Mouse (Mus musculus): ENCODE data around the gene Cacna2d1.

Gene Cacna2d1

DNA sequence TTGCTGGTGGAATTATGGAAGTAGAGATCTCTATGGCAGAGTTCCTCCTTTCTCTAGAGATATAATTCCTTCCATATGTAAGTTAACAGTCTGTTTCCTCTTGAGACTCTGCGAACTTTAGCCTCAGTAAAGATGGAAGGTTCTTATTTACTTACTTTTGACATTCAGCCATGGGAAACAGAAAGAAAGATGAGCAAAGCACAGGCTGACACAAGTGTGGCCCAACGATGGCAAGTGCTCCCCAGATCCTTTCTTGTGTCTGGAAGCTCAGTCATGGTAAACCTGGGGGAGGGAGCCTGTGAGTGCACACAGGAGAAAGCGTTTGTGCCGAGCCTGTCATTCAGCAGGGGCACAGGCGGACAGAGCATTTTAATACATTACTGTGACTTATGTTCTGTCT lies 48.9 kb downstream of the Cacna2d1 start:
- DNase-seq (ENCODE audit: low spot score), result no peak

DNA sequence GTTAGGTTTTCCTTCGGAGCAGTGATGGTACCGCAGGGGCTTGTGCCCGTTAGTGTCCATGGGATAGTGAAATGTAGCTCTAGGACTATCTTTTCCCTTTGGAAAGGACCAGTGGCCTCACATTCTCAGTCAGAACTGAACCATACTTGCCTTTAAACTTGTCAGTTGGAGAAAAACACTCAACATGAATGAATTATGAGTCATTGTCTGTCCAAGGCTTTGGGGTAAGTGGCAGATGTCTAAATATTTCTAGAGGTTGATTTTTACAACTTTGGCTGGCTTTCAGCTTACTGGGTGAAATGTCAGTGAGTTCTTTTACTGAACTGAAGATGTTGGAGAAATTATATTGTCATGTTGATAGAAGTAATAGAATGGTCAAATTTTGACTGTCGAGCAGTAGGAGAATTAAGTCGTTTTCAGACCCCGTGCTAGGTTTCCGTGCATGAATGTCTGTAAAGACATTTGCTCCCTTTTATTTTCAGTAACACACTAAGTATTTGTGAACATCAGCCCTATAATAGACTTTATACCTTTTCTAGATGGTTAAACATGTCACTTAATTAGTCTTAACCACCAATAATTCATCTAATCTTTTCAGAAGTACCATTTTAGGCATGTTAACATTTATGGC lies 50.9 kb downstream of the Cacna2d1 start:
- no peak for DNase-seq (ENCODE audit: low spot score)

DNA sequence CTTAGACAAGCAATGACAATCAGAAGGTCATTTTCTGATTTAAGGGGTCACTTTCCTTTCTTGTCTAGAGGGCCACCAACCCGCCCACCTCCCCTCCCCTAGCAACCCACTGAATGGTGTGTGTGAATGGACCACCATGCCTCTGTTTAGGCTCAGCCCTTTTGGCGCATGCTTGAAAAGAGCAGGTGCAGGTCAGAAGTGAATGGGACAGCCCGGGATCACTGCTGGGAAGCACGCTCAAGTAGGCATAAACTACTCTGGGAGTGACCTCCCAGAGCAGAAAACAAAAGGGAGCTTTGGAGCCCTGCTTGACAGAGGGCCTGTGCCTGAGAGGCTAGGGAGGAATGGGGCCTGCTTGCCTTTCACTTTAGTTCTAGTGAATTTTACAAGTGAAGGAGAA lies 51.4 kb downstream of the Cacna2d1 start:
- no peak for DNase-seq (ENCODE audit: low spot score)

DNA sequence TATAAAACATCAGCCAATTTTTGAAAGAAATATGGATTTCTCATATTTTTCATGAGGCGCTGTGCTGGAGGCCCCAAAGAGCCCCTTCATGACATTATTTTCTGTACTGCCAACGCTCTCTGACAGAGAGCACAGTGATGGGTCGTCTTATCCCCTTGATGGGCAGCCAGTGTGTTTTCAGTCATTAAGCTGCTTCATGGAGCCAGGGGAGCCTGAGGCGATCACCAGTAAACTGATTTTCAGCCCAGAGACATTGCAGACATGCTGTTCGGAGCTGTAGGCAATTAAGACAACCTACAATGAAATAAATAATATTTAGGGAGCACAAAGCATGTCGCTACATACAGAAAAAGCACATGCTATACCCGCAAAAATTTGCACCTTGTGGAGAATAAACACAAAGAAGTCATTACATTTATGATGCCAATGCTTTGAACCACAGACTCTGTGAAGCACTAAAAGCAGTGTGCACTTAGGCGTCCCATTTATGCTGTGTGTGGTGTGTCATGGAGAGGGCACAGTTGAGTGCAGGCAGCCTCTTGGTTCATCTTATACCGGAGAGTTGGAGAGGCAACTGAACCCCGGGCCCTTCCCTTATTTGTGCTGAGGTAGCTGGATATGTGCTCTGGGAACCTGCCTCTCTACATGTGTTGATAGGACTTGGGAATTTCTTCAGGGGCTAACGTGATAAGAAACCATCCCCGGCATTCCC lies 57.1 kb downstream of the Cacna2d1 start:
- no peak for DNase-seq (ENCODE audit: low spot score)

DNA sequence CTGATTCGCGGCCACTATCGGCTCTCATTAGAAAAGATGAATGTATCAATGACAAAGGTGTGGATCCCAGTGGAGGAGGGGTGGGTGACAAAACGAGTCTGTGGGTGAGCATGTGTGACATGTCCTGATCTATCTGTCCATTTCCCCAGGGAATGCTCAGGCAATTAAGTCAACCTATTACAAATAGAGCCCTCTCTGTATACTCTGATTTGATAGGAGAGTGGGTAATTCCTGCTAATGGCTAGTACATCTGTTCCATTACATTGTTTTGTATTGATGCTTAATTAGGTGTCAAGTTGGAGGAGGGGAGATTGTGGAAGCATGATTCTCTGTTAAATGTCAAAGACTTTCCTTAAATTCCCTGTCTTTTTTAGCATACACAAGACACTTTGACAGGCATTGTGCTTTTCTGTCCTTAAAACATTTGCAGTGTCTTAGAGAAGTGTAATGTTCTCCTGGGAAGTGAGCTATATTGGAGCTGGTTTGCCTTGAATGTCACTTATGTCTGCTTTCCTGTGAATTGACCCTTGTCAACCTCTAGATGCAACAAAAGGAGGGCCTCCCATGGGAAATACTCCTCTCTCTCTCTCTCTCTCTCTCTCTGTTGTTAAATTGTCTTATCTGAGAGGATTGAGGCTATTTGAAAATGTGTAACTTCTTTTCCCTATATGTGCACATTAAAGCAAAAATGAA lies 58.9 kb downstream of the Cacna2d1 start:
- no peak for DNase-seq (ENCODE audit: low spot score)

DNA sequence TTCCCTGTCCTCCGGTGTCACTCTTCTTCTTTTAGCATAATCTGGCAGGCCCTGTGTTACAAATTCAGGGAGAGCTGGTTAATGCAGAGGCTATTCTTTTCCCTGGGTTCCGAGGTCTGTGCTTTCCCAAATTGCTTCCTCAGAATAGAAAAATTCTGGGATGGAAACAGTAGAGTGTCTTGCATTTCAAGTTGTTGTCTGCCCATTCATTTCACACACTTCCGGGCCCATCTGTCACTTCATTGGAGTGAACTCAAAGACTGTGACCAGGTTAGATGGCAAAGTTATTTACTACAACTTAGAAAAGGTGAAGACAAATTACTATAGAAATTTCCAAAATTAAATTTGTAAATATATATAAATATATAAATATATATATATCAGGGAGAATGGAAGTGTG lies 62.7 kb downstream of the Cacna2d1 start:
- no peak for DNase-seq (ENCODE audit: low spot score)

DNA sequence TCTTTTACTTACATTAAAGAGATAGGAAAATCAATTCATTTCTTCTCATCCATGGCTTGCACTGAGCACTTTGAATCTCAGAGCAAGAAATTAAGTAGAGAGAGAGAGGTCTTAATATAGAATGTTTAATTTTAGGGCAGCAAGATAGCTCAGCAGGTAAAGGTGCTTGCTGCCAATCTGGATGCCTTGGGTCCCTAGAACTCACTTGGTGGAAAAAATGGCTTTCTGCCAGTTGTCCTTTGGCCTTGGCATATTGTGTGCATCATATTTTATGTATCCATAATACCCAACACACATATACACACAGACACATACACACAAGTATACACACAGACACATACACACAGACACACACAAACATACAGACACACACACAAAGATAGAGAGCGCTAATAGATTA lies 63.3 kb downstream of the Cacna2d1 start:
- no peak for DNase-seq (ENCODE audit: low spot score)

DNA sequence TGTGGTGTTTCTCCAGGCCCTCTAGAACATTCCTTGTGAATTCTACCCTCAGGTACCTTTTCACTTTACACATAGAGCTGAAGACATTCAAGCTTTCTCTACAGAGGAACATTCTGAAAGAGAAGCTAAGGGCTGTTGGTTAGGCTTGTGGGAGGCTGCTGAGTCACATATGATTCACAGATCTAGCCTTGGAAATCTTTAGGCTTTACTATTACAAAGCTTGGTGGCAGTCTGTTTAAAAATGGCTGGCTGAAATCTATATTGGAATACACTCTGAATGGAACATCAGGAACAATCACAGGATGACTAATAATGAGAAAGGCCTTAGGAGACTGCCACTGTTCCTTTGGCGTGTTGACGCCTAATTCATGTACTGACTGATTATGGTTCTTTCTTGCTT lies 66.4 kb downstream of the Cacna2d1 start:
- no peak for DNase-seq (ENCODE audit: low spot score)

DNA sequence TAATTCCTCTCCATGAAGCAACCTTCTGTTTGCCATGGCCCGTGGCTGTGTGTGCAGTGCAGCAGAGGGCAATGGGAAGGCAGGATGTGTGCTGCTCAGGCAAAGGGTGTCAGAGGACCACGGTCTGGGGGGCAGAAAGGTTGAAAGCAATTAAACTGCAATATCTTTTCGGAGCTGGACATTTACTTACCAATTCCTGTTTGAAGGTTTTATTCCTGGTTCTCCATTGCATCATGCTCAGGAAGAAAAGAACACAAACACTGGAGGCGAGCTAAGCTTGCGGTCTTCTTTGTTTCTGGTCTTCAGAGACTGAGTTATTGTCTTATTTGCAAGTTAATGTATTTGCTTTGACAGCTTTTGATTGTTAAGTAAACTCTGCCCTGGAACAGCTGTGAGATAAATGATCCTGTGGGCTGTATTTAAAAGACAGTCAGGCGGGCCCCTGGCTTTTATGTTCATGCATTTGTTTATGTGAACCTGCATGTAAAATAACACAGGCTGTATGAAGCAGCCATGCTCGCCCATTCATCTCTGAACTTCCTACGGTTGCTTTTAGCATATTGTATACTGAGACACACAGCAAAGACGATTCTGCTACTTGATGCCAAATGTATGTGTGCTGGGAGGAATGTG lies 68.1 kb downstream of the Cacna2d1 start:
- no peak for DNase-seq (ENCODE audit: low spot score)

DNA sequence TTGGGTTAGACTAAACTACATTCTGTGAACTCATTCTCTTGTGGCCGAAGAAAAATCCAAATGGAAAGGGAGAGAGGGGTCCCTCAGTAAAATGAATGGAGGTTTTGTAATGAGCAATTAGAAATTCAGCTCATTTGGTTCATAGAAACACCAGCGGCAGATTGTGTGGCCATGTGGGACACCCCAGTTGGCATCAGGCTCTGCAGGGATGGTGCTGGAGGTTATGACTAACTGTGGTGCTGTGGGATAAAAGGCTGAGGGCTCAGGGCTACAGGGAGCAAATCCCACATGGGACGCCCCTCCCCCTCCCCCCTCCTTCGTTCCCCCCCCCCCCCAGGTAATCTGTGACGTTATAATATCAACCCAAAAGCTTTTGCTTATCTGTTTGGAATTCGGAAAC lies 69.8 kb downstream of the Cacna2d1 start:
- no peak for DNase-seq (ENCODE audit: low spot score)

DNA sequence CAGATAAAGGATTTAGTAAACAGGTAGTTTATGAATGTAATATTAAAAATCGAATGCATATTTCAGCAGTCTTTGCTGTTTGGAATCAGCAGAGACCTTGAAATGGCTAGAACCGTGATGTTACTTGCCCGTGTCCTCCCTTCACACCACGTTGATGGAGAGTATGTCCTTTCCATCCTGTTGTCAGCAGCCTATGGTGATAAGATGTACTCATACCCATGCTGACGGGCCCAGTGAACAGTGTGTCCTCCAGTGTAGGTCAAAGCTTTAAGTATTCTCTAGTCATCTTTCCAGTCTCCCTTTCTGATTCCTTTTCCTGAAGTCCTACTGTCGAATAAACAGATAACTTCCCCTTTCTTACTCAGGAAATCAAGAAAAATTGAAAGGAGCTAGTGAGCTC lies 72.5 kb downstream of the Cacna2d1 start:
- DNase-seq (ENCODE audit: low spot score), result no peak

DNA sequence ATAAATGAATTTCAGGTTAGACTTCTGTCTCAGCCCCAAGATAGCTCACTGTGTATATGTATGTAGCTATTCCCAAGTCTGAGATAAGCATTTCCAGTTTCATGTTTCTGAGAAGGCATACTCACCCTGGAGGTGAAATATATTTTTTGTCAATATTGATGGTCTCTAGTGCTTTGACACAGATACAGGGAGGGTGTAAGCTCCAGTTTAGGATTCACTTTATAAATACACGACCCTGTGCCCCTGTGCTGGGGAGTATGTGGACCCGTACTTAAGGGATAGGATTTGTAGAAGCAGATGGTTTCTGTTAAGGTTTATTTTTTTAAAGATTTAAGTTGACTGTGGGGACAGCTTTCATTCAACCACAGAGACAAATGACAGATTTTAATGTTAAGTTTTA lies 79.2 kb downstream of the Cacna2d1 start:
- no peak for DNase-seq (ENCODE audit: low spot score)

DNA sequence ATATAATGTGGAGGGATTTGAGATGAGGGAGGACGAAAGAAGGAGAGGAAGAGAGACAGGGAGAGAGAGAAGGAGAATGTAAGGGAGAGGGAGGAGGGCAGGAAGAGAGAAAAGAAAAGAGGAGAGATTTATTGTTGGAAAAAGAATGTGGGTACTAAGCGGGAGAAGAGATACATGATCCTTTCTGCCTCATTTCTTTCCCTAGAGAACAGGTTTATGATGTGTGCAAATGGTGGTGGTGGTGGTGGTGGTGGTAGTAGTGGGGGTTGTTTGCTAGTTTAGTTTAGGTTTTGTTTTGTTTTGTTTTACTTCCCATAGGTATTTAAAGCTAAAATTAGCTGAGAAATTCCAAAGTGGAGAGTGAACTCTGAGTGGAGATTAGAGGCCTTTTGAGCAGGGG lies 79.9 kb downstream of the Cacna2d1 start:
- DNase-seq (ENCODE audit: low spot score), result no peak

DNA sequence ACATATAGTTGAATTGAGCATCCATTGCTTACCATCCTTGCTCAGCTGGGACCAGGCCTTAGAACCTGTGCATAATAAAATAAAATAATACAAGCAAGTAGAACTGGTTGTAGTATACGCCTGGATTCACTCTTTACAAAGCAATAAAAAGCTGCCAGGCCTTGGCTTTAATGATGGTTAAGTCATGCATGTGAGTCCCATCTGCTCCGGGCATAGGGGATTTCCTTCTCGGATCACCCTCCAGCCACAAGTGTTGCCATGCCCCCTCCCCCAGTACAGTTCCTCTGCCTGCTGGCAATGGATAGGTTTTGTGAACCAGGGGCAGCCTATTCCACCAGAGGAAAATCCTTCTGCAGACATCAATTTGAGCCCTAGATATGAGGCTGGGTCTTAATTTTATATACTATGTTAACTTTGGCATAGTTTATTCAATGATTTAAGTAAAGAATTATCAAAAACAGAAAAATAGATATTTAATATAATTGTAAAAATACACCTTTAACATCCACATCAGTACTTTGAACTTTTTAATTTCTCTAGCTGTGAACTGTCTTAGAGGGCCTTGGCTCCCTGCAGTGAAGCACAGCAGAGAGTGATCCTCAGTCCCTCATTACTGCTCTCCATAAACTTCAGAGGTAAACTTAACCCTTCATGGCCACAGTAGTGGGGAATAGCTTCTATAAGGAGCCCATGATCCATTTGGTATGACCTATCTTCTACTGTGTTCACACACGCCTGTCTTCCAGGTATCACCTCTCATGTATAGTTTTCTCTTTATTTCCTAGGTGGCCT lies 90.3 kb downstream of the Cacna2d1 start:
- no peak for DNase-seq (ENCODE audit: low spot score)

DNA sequence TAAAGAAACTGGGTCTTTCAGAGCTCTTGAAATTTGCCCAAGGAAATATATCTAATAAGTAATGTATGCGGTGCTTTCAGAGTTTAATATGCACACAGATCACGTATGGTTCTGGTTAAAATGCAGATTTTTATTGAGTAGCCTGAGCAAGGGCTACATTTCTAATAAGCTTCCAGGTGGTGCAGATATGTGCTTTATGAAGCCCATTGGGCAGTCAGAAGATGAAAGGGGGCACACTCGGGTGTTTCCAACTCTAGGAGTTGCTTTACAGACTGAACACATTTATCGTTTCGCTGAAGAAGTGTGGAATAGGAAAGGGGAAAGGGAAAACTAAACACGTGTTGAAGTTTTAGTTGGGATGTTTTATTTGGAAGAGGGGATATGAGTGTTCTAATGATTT lies 94.4 kb downstream of the Cacna2d1 start:
- DNase-seq (ENCODE audit: low spot score), result no peak

DNA sequence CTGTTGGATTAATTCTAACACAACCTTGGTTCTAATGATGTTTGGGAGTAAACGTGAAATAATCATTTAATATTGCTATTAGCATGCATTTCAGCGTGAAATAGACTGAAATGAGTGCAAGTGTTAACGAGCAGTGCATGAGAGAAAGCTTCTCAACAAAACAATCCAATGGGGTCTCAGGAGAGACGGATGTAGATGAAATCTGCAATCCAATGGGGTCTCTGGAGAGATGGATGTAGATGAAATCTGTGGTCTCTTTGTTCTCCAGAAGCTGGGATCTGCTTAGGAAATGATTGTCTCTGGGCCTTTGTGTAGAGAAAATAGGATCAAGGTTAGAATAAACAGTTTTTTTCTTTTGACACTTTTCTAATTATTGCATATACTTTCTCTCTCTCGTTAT lies 95.0 kb downstream of the Cacna2d1 start:
- DNase-seq (ENCODE audit: low spot score), result no peak

DNA sequence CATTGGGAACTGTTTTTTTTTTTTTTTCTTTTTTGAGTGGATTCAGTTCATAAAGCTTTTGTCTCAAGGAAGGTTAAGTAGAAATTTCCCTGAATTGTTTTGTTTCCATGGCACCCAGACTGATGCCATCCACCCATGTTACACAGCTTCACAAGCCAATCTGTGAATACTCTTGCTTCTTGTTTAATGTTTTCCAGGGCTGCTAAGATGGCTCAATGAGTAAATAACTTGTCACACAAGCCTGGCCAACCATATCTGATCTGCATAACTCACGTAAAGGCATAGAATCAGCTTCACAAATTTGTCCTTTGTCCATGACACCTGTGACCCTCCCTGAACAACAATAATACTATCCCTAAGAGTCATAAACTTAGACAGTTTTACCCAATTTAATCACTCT lies 99.1 kb downstream of the Cacna2d1 start:
- DNase-seq (ENCODE audit: low spot score), result no peak

DNA sequence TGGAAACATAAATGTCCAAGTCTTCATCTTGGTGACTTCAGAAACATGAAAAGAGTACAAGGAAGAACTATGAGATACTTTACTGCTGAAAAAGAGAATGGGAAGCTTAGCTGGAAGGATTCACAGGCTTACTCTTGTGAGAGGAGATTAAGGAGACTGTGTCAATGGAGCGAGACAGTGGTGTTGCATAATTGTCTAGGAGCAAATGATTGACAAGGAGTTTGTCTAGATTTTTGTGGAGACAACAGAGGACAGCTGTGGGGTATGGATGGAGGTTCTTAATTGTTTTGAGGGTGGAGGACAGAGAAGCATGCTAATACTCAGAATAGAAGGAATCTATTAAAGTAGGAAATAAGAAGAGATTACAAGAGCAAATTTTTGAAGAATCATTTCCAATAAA lies 100.8 kb downstream of the Cacna2d1 start:
- DNase-seq (ENCODE audit: low spot score), result no peak

DNA sequence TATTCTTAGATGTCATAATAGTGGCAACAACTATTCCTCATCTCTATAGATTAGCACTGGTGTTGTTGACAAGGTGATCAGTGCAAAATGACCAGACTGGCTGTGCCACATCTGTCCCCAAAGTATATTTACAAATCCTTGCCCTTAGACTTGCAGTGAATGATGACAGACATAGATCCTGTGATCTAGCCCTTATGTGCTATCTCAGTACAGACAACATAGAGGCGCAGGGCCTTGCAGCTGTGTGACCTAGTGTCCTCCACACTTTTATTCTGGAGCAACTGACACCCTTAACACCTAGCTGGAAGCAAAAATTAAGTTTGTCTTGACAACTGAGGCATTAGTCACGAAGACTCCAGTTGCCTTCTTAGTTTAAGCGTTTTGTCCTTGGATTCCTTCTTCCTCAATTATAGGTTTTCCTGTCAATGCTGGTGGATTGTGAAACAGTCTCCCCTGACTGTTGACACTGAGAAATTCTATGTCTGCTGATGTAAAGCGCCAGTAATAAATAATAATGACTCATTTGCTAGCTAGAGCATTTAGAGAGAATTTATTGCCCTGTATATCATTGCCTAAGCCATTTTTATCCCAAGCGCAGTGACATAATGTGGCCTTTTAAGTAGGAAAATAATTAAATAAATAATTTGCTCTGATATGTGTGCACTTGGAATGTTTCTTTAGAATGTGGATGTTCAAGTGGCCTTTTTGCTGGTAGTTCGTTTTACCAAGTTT lies 110.8 kb downstream of the Cacna2d1 start:
- DNase-seq (ENCODE audit: low spot score), result no peak

DNA sequence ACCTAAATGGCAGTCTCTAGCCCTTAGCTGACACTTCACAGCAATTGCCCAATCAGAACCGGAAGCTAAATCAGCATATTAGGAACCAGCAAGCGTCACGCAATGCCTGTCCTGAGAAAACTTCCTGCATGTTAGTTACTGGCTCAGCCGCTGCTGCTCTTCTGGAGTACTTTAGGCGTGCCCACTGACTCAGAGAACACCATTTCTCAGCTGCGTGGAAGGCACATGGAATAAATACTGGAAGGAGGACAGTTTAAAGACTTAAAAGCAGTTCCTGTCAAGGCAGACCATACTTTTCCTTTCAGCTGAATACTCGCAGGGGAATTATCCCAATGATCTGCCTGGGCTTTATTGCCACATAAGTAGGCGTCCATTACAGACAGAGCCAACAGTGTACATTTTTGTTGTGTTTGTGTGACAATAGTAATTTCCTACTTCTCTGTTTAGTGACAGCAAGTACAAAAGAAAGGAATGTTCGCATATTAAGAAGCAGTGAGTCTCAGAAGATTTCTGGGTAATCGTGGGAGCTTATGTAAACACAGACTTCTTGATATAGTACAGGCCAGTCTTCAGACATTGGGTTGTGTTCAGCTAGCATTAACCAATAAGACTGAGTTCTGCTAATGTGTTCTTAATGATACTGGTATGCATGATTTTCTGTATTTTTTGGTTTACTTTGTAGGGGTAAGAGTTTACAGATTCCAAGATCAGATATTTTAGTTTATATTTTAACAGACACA lies 113.1 kb downstream of the Cacna2d1 start:
- no peak for DNase-seq (ENCODE audit: low spot score)

DNA sequence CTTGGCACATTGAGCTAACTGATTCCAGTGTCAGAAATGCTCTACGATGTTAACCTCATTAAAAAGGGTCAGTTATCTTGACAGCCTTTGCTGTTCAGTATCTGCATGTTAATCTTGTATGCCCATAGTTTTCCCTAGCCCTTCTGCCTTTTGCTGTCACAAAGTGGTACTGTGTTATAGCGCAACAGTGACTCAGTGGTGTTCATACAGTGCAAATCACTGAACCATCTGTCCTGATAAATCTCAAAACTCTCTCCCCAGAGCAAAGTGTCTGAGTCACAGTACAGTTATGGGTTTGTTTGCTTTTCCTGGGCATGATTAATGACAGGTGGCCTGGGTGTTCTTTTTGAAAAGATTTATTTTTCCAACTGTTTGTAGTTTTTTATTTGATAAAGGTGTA lies 122.3 kb downstream of the Cacna2d1 start:
- DNase-seq (ENCODE audit: low spot score), result no peak
